Mouse (Mus musculus) heart, adult 11 months (tissue): ENCODE measurements around the gene Rin3.

Source experiments
- DNase-seq: peaks from one replicate; pipeline ENCODE4 v3.0.0; 2022

Rin3 gene

GRCm38 (mm10) chr12:102429656-102430055 lies 146.8 kb downstream of the Rin3 start:
- peak; percentile 75 for DNase-seq

GRCm38 (mm10) chr12:102430228-102430627 lies 147.4 kb downstream of the Rin3 start:
- peak; percentile 83 for DNase-seq

- DNase-seq: peak; percentile 88
These were observed 149.4 kb downstream of the Rin3 start for GRCm38 (mm10) chr12:102432238-102432637.

DNA sequence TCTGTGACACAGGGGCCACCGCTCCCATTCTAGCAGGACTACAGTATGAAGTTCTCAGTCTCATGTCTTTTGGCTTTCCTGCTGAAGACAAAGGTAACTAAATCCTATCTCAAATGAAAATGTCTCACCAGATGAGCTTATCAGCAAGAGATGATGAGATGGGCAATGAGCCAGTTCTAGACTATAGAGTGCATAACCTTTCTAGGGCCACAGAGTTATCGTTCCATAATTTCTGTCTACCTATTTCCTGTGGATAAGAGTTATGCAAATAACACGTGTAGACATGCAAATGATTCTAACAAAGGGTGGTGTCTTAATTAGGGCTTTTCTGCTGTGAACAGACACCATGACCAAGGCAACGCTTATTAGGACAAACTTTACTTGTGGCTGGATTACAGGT lies 151.3 kb downstream of the Rin3 start:
- DNase-seq: no peak

GRCm38 (mm10) chr12:102436939-102437526 lies 154.2 kb downstream of the Rin3 start:
- DNase-seq: no peak

- DNase-seq: peak; percentile 97
These were observed 155.1 kb downstream of the Rin3 start for GRCm38 (mm10) chr12:102437952-102438351.

DNA sequence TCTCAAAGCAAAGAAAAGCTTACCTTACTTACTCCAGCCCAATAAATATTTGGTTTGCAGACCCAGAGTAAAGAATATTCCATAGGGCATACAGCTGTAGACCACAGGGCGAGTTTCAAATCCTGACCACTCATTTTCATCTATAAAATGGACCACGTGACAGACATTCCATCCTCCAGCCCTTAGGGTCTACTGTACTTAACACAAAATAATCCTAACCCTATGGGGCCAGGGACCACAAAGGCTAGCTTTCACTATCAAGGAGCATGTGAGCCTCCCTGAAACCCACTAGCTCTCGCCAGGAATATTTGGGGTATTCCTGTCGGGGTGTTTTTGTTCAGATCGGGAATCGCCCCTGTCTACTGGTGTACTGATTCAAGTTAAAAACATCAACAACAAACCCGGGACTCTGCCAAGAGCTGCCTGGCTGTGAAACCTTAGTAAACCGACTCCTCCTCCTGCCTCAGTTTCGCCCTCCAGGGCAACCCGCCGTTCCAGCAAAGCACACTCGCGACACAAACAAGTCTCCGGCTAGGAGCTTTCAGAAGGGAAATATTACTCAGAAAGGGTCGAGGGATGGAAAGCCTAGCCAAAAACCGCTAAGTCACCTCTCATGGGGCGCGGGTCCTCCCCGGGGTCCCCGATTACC lies 156.3 kb downstream of the Rin3 start:
- no peak for DNase-seq

DNA sequence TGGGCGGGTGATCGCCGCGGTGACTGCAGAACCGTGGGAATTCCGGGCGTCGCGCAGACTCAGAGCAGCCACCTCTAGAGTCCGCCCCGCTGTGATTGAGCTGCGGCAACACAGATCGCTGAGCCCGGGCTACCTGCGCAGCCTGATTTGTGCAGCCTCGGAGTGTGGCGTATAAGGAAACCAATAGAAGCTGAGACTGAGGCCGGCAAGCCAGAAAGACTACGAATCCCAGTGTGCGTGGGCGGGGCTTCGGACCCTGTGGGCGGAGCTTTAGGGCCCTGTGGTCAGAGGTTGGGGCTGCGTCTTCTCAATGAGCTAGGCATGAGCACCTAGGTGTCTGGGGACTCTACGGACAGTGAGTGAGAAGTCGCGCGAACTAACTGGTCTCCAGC lies 156.8 kb downstream of the Rin3 start, which contains the start of gene Lgmn:
Lgmn (minus strand) TSS at position 182 of the 392 bp plus-strand sequence.
- DNase-seq: peak; percentile 100
